14 mouse cellular contexts compared by ENCODE assay signal in genomic region chr14:17674335-17674734, GRCm38 (mm10).
"Had no signal": no experiment of that assay in that cellular context is flagged by ENCODE, and none has a peak within 500 bp of the region (broad histone marks: within the 10 kb centered on the region; RNA-seq: fewer than 3 reads in every experiment).

No protein-coding gene starts in this region.

- H3K27me3 ChIP-seq: limb, embryonic 15.5 days; liver, embryonic 12.5 days; neural tube, embryonic 15.5 days had no signal

- H3K4me1 ChIP-seq: limb, embryonic 15.5 days; liver, embryonic 12.5 days; midbrain, embryonic 10.5 days; neural tube, embryonic 15.5 days had no signal

- DNase-seq: lung, embryonic 14.5 days; lung, postnatal 10 days; lung, postnatal 4 days; midbrain, embryonic 14.5 days; right cerebral cortex, adult 18-20 months; right cerebral cortex, postnatal 25 days; thymus, postnatal 4 days had no signal

- H3K9ac ChIP-seq: limb, embryonic 15.5 days; liver, embryonic 12.5 days; lung, embryonic 14.5 days; neural tube, embryonic 15.5 days had no signal

- H3K4me3 ChIP-seq: left cerebral cortex, adult 2 months; limb, embryonic 15.5 days; liver, embryonic 12.5 days; midbrain, embryonic 10.5 days; myocyte; neural tube, embryonic 15.5 days had no signal

- H3K4me2 ChIP-seq: limb, embryonic 15.5 days; liver, embryonic 12.5 days; lung, embryonic 14.5 days; neural tube, embryonic 15.5 days had no signal

- H3K9me3 ChIP-seq: limb, embryonic 15.5 days; liver, embryonic 12.5 days; midbrain, embryonic 10.5 days; neural tube, embryonic 15.5 days had no signal

- ATAC-seq: liver, embryonic 12.5 days had no signal

- H3K27ac ChIP-seq: left cerebral cortex, adult 2 months; limb, embryonic 15.5 days; liver, embryonic 12.5 days; midbrain, embryonic 10.5 days; neural tube, embryonic 15.5 days; stomach, postnatal 0 days had no signal

- H3K36me3 ChIP-seq: limb, embryonic 15.5 days; liver, embryonic 12.5 days; midbrain, embryonic 10.5 days; neural tube, embryonic 15.5 days had no signal
